ENCODE assay signal across 8 mouse cellular contexts in genomic region chr7:64839281-64839680, GRCm38 (mm10). TPM values are rescaled to one million over a fixed set of nuclear protein-coding genes. Genes with fewer than 3 reads are reported as not detected.
A peak's percentile ranks its signal among the peaks of the same experiment; 100 is the strongest.
DNase-seq lines count a peak whose midpoint lies in the region; ATAC-seq and TF ChIP-seq lines count a peak whose summit lies in the region.
"Had no signal": no experiment of that assay in that cellular context is flagged by ENCODE, and none has a peak within 500 bp of the region (broad histone marks: within the 10 kb centered on the region; RNA-seq: fewer than 3 reads in every experiment).

No protein-coding gene starts in this region.

- no peak for DNase-seq in intestine, embryonic 14.5 days (ENCODE audit: low spot score)
- no peak for DNase-seq in right cerebral cortex, adult 18-20 months
- DNase-seq in urinary bladder, adult 2 months (ENCODE audit: low spot score) = no peak

- no peak overlapping the region for H3K4me3 ChIP-seq in intestine, embryonic 14.5 days (ENCODE audit: low read depth, low read length)
- no peak overlapping the region for H3K4me3 ChIP-seq in intestine, embryonic 16.5 days (ENCODE audit: low read length)
- peak overlapping the region; percentile 59 for H3K4me3 ChIP-seq in ES-Bruce4 (ENCODE audit: low read depth, low read length)
- no peak overlapping the region for H3K4me3 ChIP-seq in embryonic facial prominence, embryonic 13.5 days
- H3K4me3 ChIP-seq in limb, embryonic 13.5 days = no peak overlapping the region

- no peaks in the 10 kb centered on the region for H3K27me3 ChIP-seq in intestine, embryonic 14.5 days (replicated peaks; ENCODE audit: control insufficient read depth, insufficient read depth, low read length)
- H3K27me3 ChIP-seq in intestine, embryonic 16.5 days (replicated peaks; ENCODE audit: control insufficient read depth, insufficient read depth, low read length) = no peaks in the 10 kb centered on the region
- no peaks in the 10 kb centered on the region for H3K27me3 ChIP-seq in ES-Bruce4 (ENCODE audit: control insufficient read depth, insufficient read depth, low read length, poor library complexity, severe bottlenecking)
- H3K27me3 ChIP-seq in embryonic facial prominence, embryonic 13.5 days = 0 out of 2 replicates have a peak, but pooled peaks cover 5% of the 10 kb centered on the region
- H3K27me3 ChIP-seq in limb, embryonic 13.5 days = no peaks in the 10 kb centered on the region

- no peak overlapping the region; the same call in 1 of the 2 replicates for H3K27ac ChIP-seq in intestine, embryonic 14.5 days (ENCODE audit: low read depth)
- no peak overlapping the region for H3K27ac ChIP-seq in intestine, embryonic 16.5 days (ENCODE audit: low read length)
- peak overlapping the region; percentile 37 for H3K27ac ChIP-seq in ES-Bruce4 (ENCODE audit: insufficient read depth, low read length)
- H3K27ac ChIP-seq in embryonic facial prominence, embryonic 13.5 days = no peak overlapping the region
- no peak overlapping the region for H3K27ac ChIP-seq in limb, embryonic 13.5 days

- TF ChIP-seq CTCF in ES-Bruce4 (IDR thresholded peaks at IDR 0.05; ENCODE audit: low read depth, low read length) = no peak

- H3K4me1 ChIP-seq in intestine, embryonic 14.5 days (replicated peaks; ENCODE audit: control insufficient read depth, insufficient read depth, low read length) = peaks cover 3% of the 10 kb centered on the region; the same call in 1 of the 2 replicates
- no peaks in the 10 kb centered on the region; the same call in 1 of the 2 replicates for H3K4me1 ChIP-seq in intestine, embryonic 16.5 days (ENCODE audit: control insufficient read depth, insufficient read depth, low read length)
- H3K4me1 ChIP-seq in ES-Bruce4 (ENCODE audit: control insufficient read depth, insufficient read depth, low read length) = peaks cover 3% of the 10 kb centered on the region
- H3K4me1 ChIP-seq in embryonic facial prominence, embryonic 13.5 days = peaks cover 17% of the 10 kb centered on the region
- H3K4me1 ChIP-seq in limb, embryonic 13.5 days = peaks cover 11% of the 10 kb centered on the region

- TF ChIP-seq EP300 in ES-Bruce4 (IDR thresholded peaks at IDR 0.05; ENCODE audit: insufficient read depth, low read depth, low read length) = no peak

- WGBS in intestine, embryonic 14.5 days = 38% methylated on average over 2 of the region's 2 CpGs
- WGBS in intestine, embryonic 16.5 days = 44% methylated on average over 2 of the region's 2 CpGs
- 49% methylated on average over 2 of the region's 2 CpGs for WGBS in embryonic facial prominence, embryonic 13.5 days
- 46% methylated on average over 2 of the region's 2 CpGs for WGBS in limb, embryonic 13.5 days

- H3K4me2 ChIP-seq in intestine, embryonic 14.5 days (ENCODE audit: low read length) = peak overlapping the region; percentile 42
- no peak overlapping the region for H3K4me2 ChIP-seq in intestine, embryonic 16.5 days (ENCODE audit: low read depth, low read length)
- peak overlapping the region; percentile 61; the same call in 1 of the 2 replicates for H3K4me2 ChIP-seq in embryonic facial prominence, embryonic 13.5 days
- peak overlapping the region; percentile 58; the same call in 1 of the 2 replicates for H3K4me2 ChIP-seq in limb, embryonic 13.5 days (replicated peaks)

- no peak for TF ChIP-seq POLR2A in ES-Bruce4 (IDR thresholded peaks at IDR 0.05; ENCODE audit: insufficient read depth, low read length)

- no peaks in the 10 kb centered on the region for H3K36me3 ChIP-seq in intestine, embryonic 14.5 days (ENCODE audit: control insufficient read depth, insufficient read depth, low read length)
- H3K36me3 ChIP-seq in intestine, embryonic 16.5 days (ENCODE audit: control insufficient read depth, insufficient read depth, low read length) = no peaks in the 10 kb centered on the region
- H3K36me3 ChIP-seq in ES-Bruce4 (ENCODE audit: control insufficient read depth, insufficient read depth, low read length, poor library complexity, severe bottlenecking) = no peaks in the 10 kb centered on the region
- H3K36me3 ChIP-seq in embryonic facial prominence, embryonic 13.5 days = no peaks in the 10 kb centered on the region
- no peaks in the 10 kb centered on the region for H3K36me3 ChIP-seq in limb, embryonic 13.5 days

- H3K9ac ChIP-seq in intestine, embryonic 14.5 days (ENCODE audit: low read length) = no peak overlapping the region
- H3K9ac ChIP-seq in intestine, embryonic 16.5 days (ENCODE audit: low read depth, low read length) = no peak overlapping the region
- no peak overlapping the region for H3K9ac ChIP-seq in ES-Bruce4 (ENCODE audit: low read depth, poor library complexity, severe bottlenecking)
- H3K9ac ChIP-seq in embryonic facial prominence, embryonic 13.5 days = no peak overlapping the region
- no peak overlapping the region for H3K9ac ChIP-seq in limb, embryonic 13.5 days

- no peak for ATAC-seq in intestine, embryonic 14.5 days (replicated peaks; ENCODE audit: low FRiP score, low TSS enrichment, low read depth)
- no peak for ATAC-seq in intestine, embryonic 16.5 days
- ATAC-seq in embryonic facial prominence, embryonic 13.5 days (ENCODE audit: insufficient number of reproducible peaks, insufficient read depth, low FRiP score, low TSS enrichment, low read depth) = no peak
- peak; percentile 16; the same call in 1 of the 2 replicates for ATAC-seq in limb, embryonic 13.5 days (ENCODE audit: low FRiP score, low read depth)
- ATAC-seq: inflammation-experienced regulatory T-cells, adult 6 months had no signal

- H3K9me3 ChIP-seq in intestine, embryonic 14.5 days (ENCODE audit: control insufficient read depth, low read length) = no peaks in the 10 kb centered on the region
- no peaks in the 10 kb centered on the region for H3K9me3 ChIP-seq in intestine, embryonic 16.5 days (ENCODE audit: control insufficient read depth, low read length)
- peaks cover 6% of the 10 kb centered on the region for H3K9me3 ChIP-seq in ES-Bruce4 (replicated peaks; ENCODE audit: control insufficient read depth, insufficient read depth, low read length, poor library complexity, severe bottlenecking)
- no peaks in the 10 kb centered on the region for H3K9me3 ChIP-seq in embryonic facial prominence, embryonic 13.5 days
- H3K9me3 ChIP-seq in limb, embryonic 13.5 days = no peaks in the 10 kb centered on the region

RNA-seq across cellular contexts. Expression of gene Nsmce3, which starts 33.5 kb away (rescaled TPM):
- polyA plus RNA-seq in intestine, embryonic 14.5 days (2014; fragmentation: Nextera tagmentation; extraction: Ambion mirVana) = 13.5 and 13.6 TPM in 2 replicates
- 10.0 and 10.4 TPM in 2 replicates for polyA plus RNA-seq in intestine, embryonic 16.5 days (2015; fragmentation: Nextera tagmentation; extraction: Ambion mirVana)
- 5.8 and 7.0 TPM in 2 replicates for polyA plus RNA-seq in ES-Bruce4 (2011; ENCODE audit: insufficient read depth, insufficient read length, low read depth, missing spikeins)
- 13.3 and 14.1 TPM in 2 replicates for polyA plus RNA-seq in embryonic facial prominence, embryonic 13.5 days (2015; fragmentation: Nextera tagmentation; extraction: Ambion mirVana)
- polyA plus RNA-seq in limb, embryonic 13.5 days (2015; fragmentation: Nextera tagmentation; extraction: Ambion mirVana) = 10.7 and 11.5 TPM in 2 replicates
- 5.7 and 6.0 TPM in 2 replicates for polyA plus RNA-seq in urinary bladder, adult 2 months (2012; rRNA removed)
